Mouse (Mus musculus) thymus, adult 2 months (tissue): ENCODE data around the gene Pank1.

ENCODE experiments used
- CTCF ChIP-seq: fragments of 200-500 bp; IDR thresholded peaks from 2 replicates; pipeline ENCODE4 v1.5.1; 2012; ENCODE audit warnings: mild to moderate bottlenecking, control low read depth, low read length, moderate library complexity, borderline replicate concordance; ENCODE audit not compliant: control insufficient read depth, poor library complexity, insufficient read depth; ENCODE audit errors: extremely low read depth
- POLR2A ChIP-seq: fragments of 200-500 bp; IDR thresholded peaks from 2 replicates; pipeline ENCODE4 v1.6.1; 2012; ENCODE audit warnings: mild to moderate bottlenecking, low read length, control low read depth, moderate library complexity; ENCODE audit not compliant: control insufficient read depth, poor library complexity, insufficient read depth; ENCODE audit errors: extremely low read depth

DNA sequence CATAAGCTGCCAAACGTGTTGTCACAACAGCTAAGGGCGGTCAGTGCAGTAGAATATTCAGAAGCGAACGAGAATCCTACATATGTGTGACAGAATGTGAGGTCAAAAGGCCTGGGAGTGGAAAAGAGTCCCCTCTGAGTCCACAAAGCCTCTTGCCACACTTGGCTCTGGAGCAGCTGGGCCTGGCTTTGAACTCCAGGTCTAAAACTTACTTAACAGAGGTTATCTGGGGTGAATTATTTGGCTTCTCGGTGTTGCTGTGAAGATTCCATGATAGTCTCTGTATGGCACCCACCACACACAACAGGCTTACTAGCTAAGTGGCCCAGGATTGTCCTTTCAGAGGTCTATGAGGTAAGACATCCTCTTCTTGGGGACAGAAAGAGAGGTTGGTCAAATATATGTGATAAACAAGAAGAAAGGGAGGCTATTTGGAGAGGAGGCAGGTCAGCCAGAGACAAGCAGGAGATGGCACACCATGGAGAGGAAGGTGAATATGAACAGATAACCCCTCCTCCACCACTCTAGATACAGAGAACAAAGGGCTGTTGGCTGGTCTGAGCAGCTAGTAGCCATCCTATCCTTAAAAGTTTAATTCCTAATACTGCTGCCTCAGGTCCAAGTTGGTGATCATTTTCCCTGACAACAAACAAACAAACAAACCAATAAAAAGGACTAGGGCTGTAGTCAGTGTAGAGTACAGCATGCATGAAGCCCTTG, 51.2 kb downstream of the Pank1 start:
- TF ChIP-seq CTCF = no peak
- no peak for TF ChIP-seq POLR2A
